Mouse (Mus musculus) B cell, adult 2 months (primary cell): Measurements from ENCODE around the gene Srgap3.
A peak's percentile ranks its signal among the peaks of the same experiment; 100 is the strongest.
"Not testable (repeated sequence)": the region's sequence is repeated elsewhere in the genome, so short reads cannot be mapped to it uniquely, and the experiment has no call there.

Source experiments
- DNase-seq, 2 experiments: peaks; one replicate each; pipeline ENCODE4 v3.0.0; 2022

Gene Srgap3

DNA sequence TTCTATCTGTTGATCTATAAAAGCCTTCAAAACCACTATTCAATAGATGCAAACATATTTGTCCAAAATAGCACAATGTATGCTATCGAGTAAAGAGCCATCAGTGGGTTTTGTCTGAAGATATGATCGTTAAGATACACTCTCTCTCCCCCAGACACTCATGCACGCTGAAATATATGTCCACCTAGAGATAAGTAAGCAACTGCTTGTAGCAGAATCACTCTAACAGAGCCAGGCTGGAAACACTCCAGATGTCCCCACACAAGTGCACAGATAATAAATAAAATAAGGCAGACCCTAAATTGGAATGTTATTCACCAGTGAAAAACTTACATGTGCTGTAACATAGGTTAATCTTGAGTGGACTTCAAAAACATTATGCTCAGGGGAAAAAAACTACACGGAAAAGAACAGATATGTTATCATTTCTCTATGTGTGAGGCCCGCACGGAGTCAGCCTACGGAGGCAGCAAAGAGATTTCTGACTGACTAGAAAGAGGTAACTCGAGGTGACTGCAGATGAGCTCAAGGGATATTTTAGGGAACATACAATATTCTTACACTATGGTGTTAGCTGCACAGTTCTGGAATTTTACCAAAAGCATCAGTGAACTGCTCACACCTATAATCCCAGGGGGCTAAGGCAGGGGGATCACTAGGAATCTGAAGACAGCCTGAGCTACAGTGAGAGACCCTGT, 39.0 kb downstream of the Srgap3 start:
- DNase-seq, result no peak

DNA sequence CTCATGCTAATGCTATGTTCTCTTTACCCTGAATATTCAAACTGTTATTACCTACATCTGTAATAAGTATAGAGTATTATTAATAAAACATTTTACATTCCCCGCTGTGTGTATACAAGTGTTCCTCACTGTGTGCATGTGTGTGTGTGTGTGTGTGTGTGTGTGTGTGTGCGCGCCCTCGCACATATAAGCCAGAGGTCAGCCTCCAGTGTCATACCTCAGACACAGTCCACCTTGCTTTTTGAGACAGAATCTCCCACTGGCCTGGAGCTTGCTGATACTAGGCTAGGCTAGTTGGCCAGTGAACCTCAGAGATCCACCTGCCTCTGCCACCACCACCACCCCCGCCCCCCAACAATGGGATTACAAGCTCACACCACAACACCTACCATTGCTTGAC, 43.3 kb downstream of the Srgap3 start:
- no peak for DNase-seq

DNA sequence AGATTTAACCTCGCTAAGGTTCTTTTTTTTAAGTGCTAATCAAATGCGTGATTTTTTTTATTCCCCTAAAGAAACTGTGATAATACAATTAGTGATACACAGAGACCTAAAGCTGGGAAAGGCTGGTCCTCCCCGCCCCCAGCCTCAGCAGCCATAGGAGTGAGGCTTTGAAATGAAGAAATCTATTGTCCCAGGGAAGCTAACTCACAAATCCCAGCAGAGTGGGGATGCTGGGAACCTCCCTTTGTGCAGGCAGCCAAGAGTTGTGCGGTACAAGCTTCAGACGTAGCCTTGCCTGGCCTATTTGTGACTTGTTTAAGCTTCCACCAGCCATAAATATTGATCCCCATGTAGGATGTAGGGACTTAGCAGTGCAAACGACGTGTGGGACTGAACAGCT, 43.8 kb downstream of the Srgap3 start:
- no peak for DNase-seq

DNA sequence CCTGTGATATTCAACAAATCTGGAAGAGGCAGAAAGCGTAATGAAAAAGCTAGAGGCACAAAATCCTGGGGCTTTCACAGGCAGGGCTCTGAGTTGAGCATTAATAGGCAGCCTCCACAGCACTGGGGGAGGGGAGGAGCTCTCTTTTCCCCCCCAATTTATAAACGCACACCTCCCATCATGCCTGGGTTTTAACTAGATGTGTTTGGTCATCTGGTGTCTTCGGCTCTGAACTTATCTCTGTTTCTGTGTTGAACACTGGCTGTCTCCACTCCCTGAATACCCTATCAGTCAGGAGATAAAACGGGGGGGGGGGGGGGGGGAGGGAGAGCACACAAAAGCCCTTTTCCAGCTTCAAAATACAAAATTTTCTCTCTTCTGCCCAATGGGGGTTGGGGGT, 44.3 kb downstream of the Srgap3 start:
- no peak for DNase-seq

DNA sequence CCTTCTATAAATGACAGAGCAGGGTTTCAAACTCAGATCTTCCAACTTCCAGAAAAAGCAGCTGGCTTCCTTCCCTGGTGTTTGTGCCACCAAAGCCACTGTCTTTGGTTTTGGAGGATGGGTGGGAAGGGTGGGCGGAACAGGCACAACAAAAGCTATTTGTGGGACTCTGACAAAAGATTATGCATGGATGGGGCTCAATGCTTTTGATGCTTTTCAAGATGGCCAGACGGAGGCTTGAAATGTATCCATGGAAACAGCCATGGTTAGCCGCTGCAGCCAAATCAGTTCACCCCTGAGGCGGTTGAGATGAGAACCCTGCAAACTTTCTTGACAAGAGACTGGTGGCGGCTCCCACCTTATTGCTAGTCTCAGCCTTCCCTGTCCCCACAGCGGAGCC, 46.8 kb downstream of the Srgap3 start:
- no peak for DNase-seq

DNA sequence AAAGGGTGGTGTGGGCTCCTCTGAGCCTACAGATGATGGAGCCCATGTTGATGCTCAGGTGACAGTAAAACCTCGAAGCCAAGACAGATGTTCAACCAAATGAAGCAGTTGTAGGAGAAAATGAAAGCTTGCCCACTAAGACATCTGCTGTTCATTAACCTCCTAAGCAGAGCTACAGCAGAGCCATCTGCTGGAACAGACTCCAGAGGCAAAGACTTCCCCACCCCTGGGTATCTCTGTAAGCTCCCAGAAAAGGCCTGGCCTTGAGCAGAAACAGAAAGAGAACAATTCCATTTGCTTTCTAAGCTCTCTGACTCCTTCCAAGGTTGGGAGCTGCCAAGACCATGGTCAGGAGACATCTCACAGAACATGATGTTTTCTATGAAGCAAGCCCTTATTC, 47.4 kb downstream of the Srgap3 start:
- DNase-seq, result no peak

DNA sequence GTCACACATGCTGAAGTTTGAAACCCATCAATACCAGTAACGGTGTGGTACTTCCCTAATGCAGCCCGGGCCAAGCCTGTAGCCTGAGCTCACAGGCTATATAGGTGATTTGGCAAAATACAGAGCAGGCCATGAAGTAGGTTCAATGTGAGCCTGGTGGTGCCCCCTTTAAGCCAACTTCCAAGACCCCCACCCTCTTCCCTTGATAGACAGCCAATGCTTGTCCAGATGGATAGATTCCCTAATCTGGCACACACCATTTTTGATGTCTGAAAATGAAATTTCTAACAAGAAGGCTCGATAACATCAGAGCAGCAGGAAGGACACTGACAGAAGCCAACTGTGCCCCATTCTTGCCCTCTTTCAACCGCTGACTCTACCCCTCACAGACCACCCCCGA, 47.8 kb downstream of the Srgap3 start:
- DNase-seq, result no peak

DNA sequence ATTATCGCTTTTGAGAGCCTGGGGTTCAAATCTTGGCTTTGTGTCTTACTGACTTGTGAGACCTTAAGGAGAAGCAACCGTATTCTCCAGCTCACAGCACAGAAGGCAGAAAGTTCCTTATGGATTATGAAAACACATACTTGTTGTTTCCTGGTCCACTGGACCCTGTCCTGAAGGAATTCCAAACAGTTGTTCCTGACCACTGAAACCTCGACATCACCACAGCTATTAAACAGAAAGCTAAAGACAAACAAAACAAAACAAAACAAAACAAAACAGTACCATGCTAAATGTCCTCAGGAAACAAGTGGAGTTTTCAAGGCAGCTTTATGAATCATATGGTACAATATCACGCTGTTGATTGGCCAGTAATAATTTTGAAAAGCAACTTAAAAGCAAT, 48.6 kb downstream of the Srgap3 start:
- DNase-seq, result no peak

DNA sequence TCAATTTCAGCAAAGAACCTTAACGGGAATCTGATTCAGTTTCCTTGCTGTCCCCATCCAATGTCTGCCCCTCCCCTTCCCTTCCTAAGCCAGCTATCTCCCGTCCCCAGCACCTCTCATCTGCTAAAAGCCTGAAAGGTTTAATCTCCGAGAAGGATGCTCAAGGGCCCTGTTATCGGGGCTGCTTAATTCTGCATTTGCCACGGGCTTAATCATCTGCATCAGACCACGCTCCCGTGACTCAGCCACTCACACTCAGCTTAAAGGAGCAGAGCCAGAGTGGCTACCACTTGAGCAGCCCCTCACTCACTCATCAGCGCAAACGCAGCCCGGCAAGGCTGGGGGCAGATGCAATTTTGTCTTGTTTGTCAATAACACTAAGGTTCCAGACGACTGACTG, 50.7 kb downstream of the Srgap3 start:
- DNase-seq, result no peak

DNA sequence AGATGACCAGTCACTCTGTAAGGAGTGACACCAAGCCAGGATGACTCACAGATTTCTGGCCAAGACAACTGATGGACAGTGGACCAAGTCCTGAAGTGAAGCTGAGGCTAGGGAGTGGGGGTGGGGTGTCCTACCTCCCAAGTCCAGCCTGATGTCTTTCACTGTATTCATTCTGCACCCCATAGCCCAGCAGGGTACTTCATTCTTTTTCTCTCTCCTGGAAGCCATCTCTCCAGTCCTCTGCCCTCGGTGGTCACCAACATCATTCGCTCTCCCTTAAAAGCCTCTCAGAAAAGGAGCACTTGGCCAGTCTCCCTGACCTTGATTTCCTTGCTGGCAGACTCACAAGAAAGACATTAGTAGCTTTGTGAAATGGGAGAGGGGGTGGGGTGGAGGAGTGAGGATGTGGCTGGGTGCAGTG, 56.7 kb downstream of the Srgap3 start:
- DNase-seq, result no peak

DNA sequence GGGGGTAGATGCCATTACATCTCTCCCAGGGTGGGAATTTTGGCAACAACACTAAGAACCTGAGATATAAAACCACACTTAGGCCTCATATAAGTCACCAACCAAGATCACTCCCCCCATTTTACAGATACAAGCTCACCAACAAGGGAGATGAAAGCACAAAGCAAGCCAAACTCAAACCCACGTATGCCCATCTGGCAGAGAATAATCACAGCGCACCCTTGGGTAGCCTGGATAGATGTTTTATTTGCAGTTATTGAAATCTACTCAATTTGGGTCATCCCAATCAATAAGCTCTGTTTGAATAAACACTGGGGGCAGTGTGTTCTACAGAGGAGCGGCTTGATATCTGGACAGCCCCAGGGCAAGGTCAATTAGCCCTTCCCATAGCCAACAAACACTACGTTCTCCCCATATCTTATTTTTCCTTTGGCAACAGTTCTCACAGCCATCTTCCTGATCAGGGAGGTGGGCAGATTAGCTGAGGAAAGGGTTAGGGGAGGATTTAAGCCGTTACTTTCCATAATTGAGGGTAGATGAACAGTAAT, 63.4 kb downstream of the Srgap3 start:
- no peak for DNase-seq

DNA sequence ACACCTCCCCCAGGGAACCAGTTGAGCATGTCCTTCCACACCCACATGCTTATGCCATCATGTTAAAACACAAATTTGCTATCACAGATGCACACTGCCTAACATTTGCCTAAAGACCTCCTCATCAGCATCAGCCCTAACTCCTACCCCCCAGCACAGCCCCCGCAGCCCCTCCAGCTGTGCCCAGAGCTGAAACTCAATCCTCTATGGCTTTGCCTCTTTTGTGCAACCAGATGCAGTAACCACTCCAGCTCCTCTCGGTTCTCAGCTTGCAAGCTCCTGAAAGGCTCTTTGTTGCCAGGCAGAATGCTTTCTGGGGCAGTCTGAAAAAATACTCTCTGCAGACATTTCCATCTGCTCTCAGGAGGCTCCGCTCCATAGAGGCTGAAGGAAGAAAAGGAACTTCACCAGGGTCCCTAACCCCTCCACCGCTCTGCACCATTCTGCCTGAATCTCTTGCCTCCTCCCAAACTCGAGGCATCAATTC, 67.0 kb downstream of the Srgap3 start:
- DNase-seq, result no peak

DNA sequence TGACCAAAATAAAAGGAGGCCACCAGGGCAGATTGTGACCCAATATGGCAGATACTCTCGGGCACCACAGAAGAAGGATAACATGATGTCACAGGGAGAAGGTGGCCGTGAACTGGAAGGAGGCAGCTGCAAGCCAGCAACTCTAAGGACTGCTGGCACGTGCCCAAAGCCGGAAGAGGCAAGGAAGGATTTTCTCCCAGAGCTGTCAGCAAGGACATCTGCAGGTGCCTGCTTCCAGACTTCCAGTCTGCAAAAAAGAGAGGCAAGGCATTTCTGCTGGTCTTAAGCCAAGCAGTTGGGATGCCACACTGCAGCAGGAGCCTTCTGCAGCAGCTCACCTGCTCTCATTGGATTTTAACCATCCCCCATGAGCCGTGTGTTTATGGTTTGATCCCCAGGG, 67.9 kb downstream of the Srgap3 start:
- DNase-seq, result no peak

DNA sequence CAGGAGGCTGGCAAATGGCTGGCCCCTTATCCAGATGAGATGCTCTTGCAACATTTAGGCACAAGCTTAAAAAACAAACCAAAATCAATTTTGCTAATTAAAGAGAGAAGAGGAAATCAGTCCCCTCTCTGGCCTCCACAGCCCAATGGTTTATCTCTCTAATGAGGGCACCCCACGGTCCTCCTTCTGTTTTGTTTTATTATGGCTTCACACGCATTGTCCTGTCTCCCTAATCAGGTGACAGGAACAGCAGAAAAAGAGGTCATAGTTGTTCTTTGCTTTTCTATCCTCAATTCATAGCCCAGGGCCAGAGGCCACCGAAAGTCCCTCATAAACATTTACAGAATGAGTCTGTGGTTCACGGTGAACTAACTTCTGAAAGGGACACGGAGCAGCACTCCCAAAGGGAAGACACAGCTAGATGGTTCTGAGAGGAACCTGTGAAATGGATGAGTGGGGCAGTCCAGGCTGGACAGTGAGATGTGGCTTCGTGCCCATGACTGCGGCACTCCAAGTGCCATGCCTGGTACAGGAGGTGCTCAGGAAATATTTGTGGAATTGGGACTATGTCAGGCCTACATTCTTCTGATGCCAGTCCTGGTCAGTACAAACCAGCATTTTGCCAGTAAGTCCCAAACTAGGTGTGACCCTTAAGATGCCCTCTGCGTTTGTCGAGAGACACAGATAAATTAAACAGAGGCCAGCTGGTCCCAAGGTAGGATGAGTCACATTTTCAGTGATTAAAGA, 73.8 kb downstream of the Srgap3 start:
- no peak for DNase-seq

DNA sequence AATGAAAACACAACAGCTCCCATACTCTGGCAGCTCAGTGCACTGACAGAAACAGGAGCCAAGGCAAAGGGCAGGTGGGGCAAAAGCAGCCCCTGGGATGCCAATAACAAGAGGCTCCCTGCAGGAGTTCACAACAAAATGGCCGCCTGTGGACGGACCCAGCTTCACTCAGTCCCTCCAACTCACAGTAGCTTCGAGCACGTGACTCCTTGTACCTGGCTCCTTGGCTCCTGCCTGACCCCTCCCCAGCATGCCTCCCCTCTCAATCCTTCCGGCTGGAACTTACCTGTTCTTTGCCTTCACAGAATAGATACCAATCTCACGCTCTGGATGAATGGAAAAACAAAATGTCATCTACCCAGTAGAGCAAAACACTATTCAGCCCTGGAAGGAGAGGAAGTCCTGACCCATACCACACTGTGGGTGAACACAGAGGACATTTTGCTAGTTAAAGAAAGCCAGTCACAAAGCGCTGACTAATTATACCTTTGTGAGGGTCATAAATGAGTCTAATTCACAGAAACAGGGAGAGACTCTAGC, 75.8 kb downstream of the Srgap3 start:
- DNase-seq, result no peak

DNA sequence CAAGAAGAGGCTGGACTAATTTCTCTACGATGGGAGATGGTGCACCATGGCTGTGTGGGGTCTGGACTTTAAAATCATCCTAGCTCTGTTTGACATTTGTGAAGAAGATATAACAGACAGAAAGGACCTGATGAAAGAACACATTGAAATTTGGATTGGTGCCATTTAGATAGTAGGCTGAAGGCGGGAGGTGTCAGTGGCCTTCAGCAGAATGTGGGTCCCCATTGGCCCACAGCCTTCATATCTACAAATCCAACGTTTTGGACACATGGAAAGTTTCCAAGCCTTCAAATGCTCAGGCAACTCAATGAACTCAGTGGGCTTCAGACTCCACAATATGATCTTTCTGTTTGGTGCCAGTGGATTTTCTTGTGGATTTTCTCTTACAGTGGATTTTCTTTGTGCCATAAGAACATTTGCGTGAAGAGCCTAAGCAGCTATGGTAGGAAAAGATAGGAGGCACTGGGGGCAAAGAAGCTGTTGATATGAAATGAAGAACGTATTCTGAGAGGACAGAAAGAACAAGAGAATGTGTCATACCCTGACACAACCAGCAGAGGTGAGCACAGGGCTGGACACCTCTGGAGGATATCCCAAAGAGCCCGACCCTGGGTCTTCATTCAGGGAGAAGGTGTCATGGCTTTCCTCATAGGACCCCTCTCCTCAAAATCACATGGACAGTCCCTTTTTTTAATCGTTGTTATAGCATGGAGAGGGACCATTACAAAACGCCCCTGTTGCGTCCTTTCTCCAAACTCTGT, 78.7 kb downstream of the Srgap3 start:
- no peak for DNase-seq

DNA sequence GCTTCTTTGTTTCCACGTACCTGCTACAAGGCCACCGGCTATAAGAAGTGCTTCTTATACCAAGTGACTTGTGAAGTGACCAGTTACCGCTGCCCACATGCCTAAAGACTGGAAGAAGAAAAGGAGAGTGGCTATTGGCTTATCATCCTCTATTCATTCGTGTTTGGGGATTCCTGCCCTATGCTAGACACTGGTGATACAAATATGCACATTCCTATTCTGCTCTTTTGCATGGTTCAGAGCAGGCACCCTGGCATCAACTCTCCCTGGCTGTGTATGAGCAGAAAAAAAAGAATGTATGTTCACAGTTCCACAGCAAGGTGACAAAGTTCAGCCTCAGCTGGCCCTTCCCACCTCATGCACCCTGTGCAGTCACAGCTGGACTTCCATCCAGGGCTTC, 81.0 kb downstream of the Srgap3 start:
- no peak for DNase-seq

DNA sequence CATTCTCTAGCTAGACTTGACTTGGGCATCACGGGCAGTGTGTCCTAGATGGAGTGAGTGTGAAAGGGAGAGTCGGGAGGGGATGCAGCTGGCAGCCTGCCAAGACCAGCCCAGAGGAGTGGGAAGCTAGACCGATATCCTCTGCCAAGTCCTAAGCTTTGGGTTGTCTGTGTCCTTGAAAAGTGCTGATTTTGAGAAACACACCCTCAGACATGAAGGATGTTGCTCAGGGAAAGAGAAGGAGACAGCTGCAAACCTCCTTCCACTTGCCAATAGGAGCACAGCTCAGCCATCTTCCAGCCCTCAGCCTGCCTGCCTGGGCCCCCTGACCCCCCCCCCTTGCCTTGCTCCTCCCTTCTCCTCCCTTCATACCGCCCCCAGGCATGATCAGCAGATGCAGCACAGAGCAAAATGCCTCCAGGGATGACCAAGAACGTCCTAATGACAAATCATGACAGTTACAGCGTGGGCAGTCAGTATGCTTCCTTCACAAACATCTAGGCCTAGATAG, 82.0 kb downstream of the Srgap3 start:
- DNase-seq, result no peak

DNA sequence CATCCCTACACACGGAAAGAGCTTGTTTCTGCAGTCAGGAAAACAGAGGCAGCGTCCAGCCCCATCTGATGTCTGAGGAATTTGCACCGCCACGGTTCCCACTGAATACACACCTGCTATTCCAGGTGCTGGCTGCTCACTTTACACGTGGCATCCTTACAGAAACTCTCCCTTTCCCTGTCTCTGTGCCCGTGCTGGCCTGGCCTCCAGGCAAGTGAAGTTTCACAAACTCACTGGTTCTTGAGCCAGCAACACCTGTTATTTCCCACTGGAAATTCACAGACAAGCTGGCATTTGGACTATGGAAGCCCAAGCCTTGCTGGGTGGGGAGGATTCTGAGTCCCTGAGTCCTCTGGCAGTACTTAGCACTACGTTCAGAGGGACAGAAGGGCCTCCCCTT, 84.6 kb downstream of the Srgap3 start:
- no peak for DNase-seq

DNA sequence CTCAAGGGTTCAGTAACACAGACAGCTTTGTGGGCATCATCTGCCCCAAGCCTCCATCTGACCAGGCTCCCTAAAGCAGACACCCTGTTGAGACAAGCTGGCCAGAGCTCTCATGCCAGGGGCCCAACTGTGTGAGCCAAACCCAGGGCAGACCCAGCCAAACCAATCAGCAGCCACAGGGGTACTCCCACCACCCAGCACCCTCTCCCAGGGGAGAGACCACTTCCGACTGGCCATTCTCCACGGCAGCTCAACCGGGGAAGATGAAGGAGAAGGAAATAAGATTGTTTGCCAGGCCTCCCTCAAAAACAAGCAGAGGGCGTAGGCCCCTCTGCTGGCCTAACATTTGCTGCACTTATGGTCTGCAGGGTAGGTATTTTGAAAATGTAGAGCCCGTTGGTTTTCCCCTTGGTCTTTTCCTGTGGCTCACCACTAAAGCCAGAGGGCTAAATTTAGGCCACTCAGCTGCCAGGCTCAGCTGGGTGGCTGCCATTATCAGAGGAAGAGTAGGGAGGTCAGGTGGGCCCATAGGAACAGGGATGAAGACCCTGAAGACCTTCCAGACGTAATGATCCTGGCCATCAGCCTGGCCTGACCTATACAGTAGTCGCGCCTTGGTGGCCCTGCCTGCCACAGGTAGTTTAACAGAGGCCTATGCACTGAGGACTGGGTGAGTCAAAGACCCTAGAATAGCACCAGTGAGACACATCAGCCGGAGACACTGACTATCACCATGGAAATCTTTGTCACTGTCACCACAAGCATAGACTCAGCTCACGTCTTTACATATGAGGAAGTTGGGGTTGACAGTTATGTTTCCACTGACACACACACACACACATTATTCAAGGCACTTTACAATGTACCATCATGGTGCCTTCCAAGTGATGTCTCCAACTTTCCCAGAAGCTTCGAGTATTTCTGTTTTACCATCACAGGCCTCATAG, 85.4 kb downstream of the Srgap3 start:
- peak; percentile 66 to 72 for DNase-seq

DNA sequence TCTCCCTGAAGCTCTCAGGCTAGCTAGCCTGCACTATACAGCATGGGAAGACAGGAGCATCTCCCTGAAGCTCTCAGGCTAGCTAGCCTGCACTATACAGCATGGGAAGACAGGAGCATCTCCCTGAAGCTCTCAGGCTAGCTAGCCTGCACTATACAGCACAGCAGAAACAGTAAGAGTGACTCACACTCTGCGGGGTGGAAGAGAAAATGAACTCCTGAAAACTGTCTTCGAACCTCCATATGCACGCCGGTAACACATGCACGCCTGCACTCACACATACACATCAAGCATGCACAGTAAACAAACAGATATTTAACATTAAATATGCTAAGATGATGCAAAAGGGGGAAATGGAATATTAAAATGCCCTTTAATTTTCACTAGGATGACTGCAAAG, 86.8 kb downstream of the Srgap3 start:
- not testable (repeated sequence) for DNase-seq

DNA sequence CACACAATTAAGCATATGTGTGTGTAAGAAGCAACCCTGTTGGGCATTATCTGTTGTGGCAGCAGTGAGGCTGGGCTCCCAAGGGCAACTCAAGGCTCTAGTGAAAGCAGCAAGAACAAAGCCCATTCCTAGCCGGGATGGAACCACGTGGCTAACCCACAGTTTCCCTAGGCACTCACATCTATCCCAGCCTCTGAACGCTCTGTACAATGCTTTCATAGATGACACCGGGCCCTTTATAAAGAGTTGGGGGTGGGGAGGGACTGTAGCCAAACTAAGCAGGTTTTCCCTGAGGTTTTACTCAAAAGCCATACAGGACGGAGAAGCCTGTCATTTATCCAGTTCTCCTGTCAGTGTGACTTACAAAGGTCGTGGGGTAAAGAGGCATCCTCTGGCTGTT, 90.0 kb downstream of the Srgap3 start:
- DNase-seq, result no peak
